Mouse (Mus musculus): ENCODE data around the gene Ttll6. TPM values are rescaled to one million over a fixed set of nuclear protein-coding genes. Genes with fewer than 3 reads are reported as not detected.

Gene Ttll6
- polyA plus RNA-seq, 1 experiment from 2014 or later: 0.13 TPM

GRCm38 (mm10) chr11:96205426-96206131 lies 72.0 kb downstream of the Ttll6 start:
- Histone ChIP-seq H3K9me3 (replicated peaks; ENCODE audit: control insufficient read depth, low read length) (no peaks in the 10 kb centered on the region; the same call in 1 of the 2 replicates), H3K27ac (ENCODE audit: low read length) (no peak overlapping the region), H3K9ac (ENCODE audit: low read length) (no peak overlapping the region), H3K4me1 (ENCODE audit: control insufficient read depth, insufficient read depth, low read length) (no peaks in the 10 kb centered on the region; the same call in 1 of the 2 replicates), H3K4me2 (ENCODE audit: low read depth, low read length) (no peak overlapping the region), H3K4me3 (ENCODE audit: low read length) (no peak overlapping the region), H3K36me3 (ENCODE audit: control insufficient read depth, insufficient read depth) (no peaks in the 10 kb centered on the region), H3K27me3 (ENCODE audit: control insufficient read depth, insufficient read depth, low read length) (peaks cover 90% of the 10 kb centered on the region)
- 4% methylated on average over 15 of the region's 15 CpGs for WGBS
- ATAC-seq (replicated peaks; ENCODE audit: extremely low read depth, insufficient read depth, low FRiP score): no peak

Other genes with a start within 250 kb of the Ttll6 start
- 0.61 and 1.1 TPM in 2 replicates for gene B4galnt2, start 218.9 kb upstream of the Ttll6 start, polyA plus RNA-seq (2015; fragmentation: Nextera tagmentation; extraction: Ambion mirVana)
- 21.1 and 24.6 TPM in 2 replicates for gene Igf2bp1, start 127.8 kb upstream of the Ttll6 start, polyA plus RNA-seq (2015; fragmentation: Nextera tagmentation; extraction: Ambion mirVana)
- gene Gip, start 109.2 kb upstream of the Ttll6 start, polyA plus RNA-seq (2015; fragmentation: Nextera tagmentation; extraction: Ambion mirVana): not detected in 2 replicates
- 69.3 and 72.0 TPM in 2 replicates for gene Snf8, start 98.9 kb upstream of the Ttll6 start, polyA plus RNA-seq (2015; fragmentation: Nextera tagmentation; extraction: Ambion mirVana)
- gene Ube2z, start 68.4 kb upstream of the Ttll6 start, polyA plus RNA-seq (2015; fragmentation: Nextera tagmentation; extraction: Ambion mirVana): 29.1 and 31.4 TPM in 2 replicates
- 2,218 and 2,299 TPM in 2 replicates for gene Atp5g1, start 58.1 kb upstream of the Ttll6 start, polyA plus RNA-seq (2015; fragmentation: Nextera tagmentation; extraction: Ambion mirVana)
- gene Calcoco2, start 21.8 kb upstream of the Ttll6 start, polyA plus RNA-seq (2015; fragmentation: Nextera tagmentation; extraction: Ambion mirVana): 0.11 TPM in 1 of 2 replicates, not detected in the other
- gene Hoxb13, start 60.5 kb downstream of the Ttll6 start, polyA plus RNA-seq (2015; fragmentation: Nextera tagmentation; extraction: Ambion mirVana): 0.08 TPM in 1 of 2 replicates, not detected in the other
- 0.10 TPM in 1 of 2 replicates, not detected in the other for gene Hoxb9, start 137.7 kb downstream of the Ttll6 start, polyA plus RNA-seq (2015; fragmentation: Nextera tagmentation; extraction: Ambion mirVana)
- not detected in 2 replicates for gene Hoxb8, start 148.1 kb downstream of the Ttll6 start, polyA plus RNA-seq (2015; fragmentation: Nextera tagmentation; extraction: Ambion mirVana)
- gene Hoxb7, start 152.8 kb downstream of the Ttll6 start, polyA plus RNA-seq (2015; fragmentation: Nextera tagmentation; extraction: Ambion mirVana): 0.31 and 0.43 TPM in 2 replicates
- gene Hoxb6, start 158.7 kb downstream of the Ttll6 start, polyA plus RNA-seq (2015; fragmentation: Nextera tagmentation; extraction: Ambion mirVana): 0.51 TPM in 1 of 2 replicates, not detected in the other
- 0.76 and 2.8 TPM in 2 replicates for gene Hoxb5, start 169.6 kb downstream of the Ttll6 start, polyA plus RNA-seq (2015; fragmentation: Nextera tagmentation; extraction: Ambion mirVana)
- 0.28 and 0.32 TPM in 2 replicates for gene Hoxb4, start 184.5 kb downstream of the Ttll6 start, polyA plus RNA-seq (2015; fragmentation: Nextera tagmentation; extraction: Ambion mirVana)
- gene Hoxb3, start 189.5 kb downstream of the Ttll6 start, polyA plus RNA-seq (2015; fragmentation: Nextera tagmentation; extraction: Ambion mirVana): 0.24 and 0.79 TPM in 2 replicates
- gene Hoxb2, start 216.7 kb downstream of the Ttll6 start, polyA plus RNA-seq (2015; fragmentation: Nextera tagmentation; extraction: Ambion mirVana): 2.5 and 3.1 TPM in 2 replicates
- 0.07 TPM in 1 of 2 replicates, not detected in the other for gene Hoxb1, start 232.0 kb downstream of the Ttll6 start, polyA plus RNA-seq (2015; fragmentation: Nextera tagmentation; extraction: Ambion mirVana)